Mouse (Mus musculus) kidney, adult 11 months (tissue): ENCODE results near the gene Reg3a.
"Not testable (repeated sequence)": the region's sequence is repeated elsewhere in the genome, so short reads cannot be mapped to it uniquely, and the experiment has no call there.

Experiments used
- DNase-seq: peaks from one replicate; pipeline ENCODE4 v3.0.0; 2022

Reg3a gene

GRCm38 (mm10) chr6:78380409-78380808, at the start of gene Reg3a:
Gene Reg3a, plus strand, starts transcription at chr6:78380709.
- no peak for DNase-seq

- no peak for DNase-seq
These were observed 48.5 kb upstream of the Reg3a start for GRCm38 (mm10) chr6:78331919-78332569.

GRCm38 (mm10) chr6:78340296-78340695, 40.2 kb upstream of the Reg3a start:
- DNase-seq, result no peak

GRCm38 (mm10) chr6:78341689-78342088, 38.8 kb upstream of the Reg3a start:
- DNase-seq, result no peak

GRCm38 (mm10) chr6:78361971-78362563, 18.4 kb upstream of the Reg3a start:
- DNase-seq, result no peak

GRCm38 (mm10) chr6:78370357-78370756, 10.2 kb upstream of the Reg3a start, which contains the start of gene Reg3b:
Gene Reg3b, plus strand, starts transcription at chr6:78370657.
- no peak for DNase-seq

GRCm38 (mm10) chr6:78378765-78379164, 1.7 kb upstream of the Reg3a start, which contains the start of gene Reg3d:
Gene Reg3d, minus strand, starts transcription at chr6:78378865.
- DNase-seq, result no peak

GRCm38 (mm10) chr6:78385609-78386008, 5.1 kb downstream of the Reg3a start:
- no peak for DNase-seq

GRCm38 (mm10) chr6:78395323-78395722, 14.8 kb downstream of the Reg3a start, which contains the start of gene Reg2:
Gene Reg2, plus strand, starts transcription at chr6:78395623.
- DNase-seq, result not testable (repeated sequence)

GRCm38 (mm10) chr6:78422411-78422810, 41.9 kb downstream of the Reg3a start, which contains the start of gene Reg1:
Gene Reg1, plus strand, starts transcription at chr6:78422711.
- not testable (repeated sequence) for DNase-seq

- no peak for DNase-seq
These were observed 45.0 kb downstream of the Reg3a start for GRCm38 (mm10) chr6:78425497-78425896.
